Mouse (Mus musculus): ENCODE data around the gene Tmtc1. TPM values are rescaled to one million over a fixed set of nuclear protein-coding genes. Genes with fewer than 3 reads are reported as not detected.

Tmtc1 gene
- polyA plus RNA-seq, 1 experiment, result 0.01 TPM

- no peak overlapping the region for H3K4me3 ChIP-seq
- TF ChIP-seq MYOG (IDR thresholded peaks at IDR 0.05; ENCODE audit: control insufficient read depth in 1 of 3, insufficient read depth in 1 of 3, insufficient read length in 2 of 3, low read depth in 2 of 3), result no peak
- no peak for TF ChIP-seq TCF3 (IDR thresholded peaks at IDR 0.05; ENCODE audit: insufficient read length, low read depth)
- TF ChIP-seq MAX (IDR thresholded peaks at IDR 0.05; ENCODE audit: low read depth), result no peak
- TF ChIP-seq E2F4 (IDR thresholded peaks at IDR 0.05; ENCODE audit: insufficient read depth), result no peak
- TF ChIP-seq CEBPB (IDR thresholded peaks at IDR 0.05; ENCODE audit: insufficient read depth, poor library complexity, severe bottlenecking), result no peak
- no peak for TF ChIP-seq USF1 (IDR thresholded peaks at IDR 0.05; ENCODE audit: low read depth)
- TF ChIP-seq TCF12 (IDR thresholded peaks at IDR 0.05; ENCODE audit: insufficient read depth, poor library complexity, severe bottlenecking), result no peak
- TF ChIP-seq POLR2AphosphoS2 (IDR thresholded peaks at IDR 0.05; ENCODE audit: insufficient read length, low read depth), result no peak
- no peak for TF ChIP-seq SRF (IDR thresholded peaks at IDR 0.05; ENCODE audit: control insufficient read depth, insufficient read length, low read depth)
- TF ChIP-seq REST (IDR thresholded peaks at IDR 0.05; ENCODE audit: insufficient read depth, insufficient read length), result no peak
- TF ChIP-seq MYOD1 (IDR thresholded peaks at IDR 0.05; ENCODE audit: control insufficient read depth in 1 of 3, insufficient read length in 2 of 3, low read depth in 2 of 3), result no peak
- TF ChIP-seq POLR2A (IDR thresholded peaks at IDR 0.05; ENCODE audit: insufficient read length, low read depth), result no peak
- peaks cover 30% of the 10 kb centered on the region for H3K27me3 ChIP-seq (ENCODE audit: control insufficient read depth, insufficient read depth, insufficient read length)
- H3K4me2 ChIP-seq (ENCODE audit: low read depth), result no peak overlapping the region
- no peaks in the 10 kb centered on the region for H3K79me2 ChIP-seq (ENCODE audit: control insufficient read depth, insufficient read depth)
- no peak overlapping the region for H3ac ChIP-seq (ENCODE audit: control insufficient read depth, insufficient read length)
- H3K36me3 ChIP-seq (ENCODE audit: control insufficient read depth, insufficient read depth), result no peaks in the 10 kb centered on the region
Measured at GRCm38 (mm10) chr6:148444796-148445195, 607 bp upstream of the Tmtc1 start.

- Histone ChIP-seq H3K79me2 (ENCODE audit: control insufficient read depth, insufficient read depth) (no peaks in the 10 kb centered on the region), H3ac (ENCODE audit: control insufficient read depth, insufficient read length) (no peak overlapping the region), H3K36me3 (ENCODE audit: control insufficient read depth, insufficient read depth) (no peaks in the 10 kb centered on the region), H3K4me2 (ENCODE audit: low read depth) (no peak overlapping the region), H3K4me3 (no peak overlapping the region), H3K27me3 (ENCODE audit: control insufficient read depth, insufficient read depth, insufficient read length) (peaks cover 30% of the 10 kb centered on the region)
- TF ChIP-seq SRF (IDR thresholded peaks at IDR 0.05; ENCODE audit: control insufficient read depth, insufficient read length, low read depth) (no peak), TCF12 (IDR thresholded peaks at IDR 0.05; ENCODE audit: insufficient read depth, poor library complexity, severe bottlenecking) (no peak), TCF3 (IDR thresholded peaks at IDR 0.05; ENCODE audit: insufficient read length, low read depth) (no peak), CEBPB (IDR thresholded peaks at IDR 0.05; ENCODE audit: insufficient read depth, poor library complexity, severe bottlenecking) (no peak), MYOD1 (IDR thresholded peaks at IDR 0.05; ENCODE audit: control insufficient read depth in 1 of 3, insufficient read length in 2 of 3, low read depth in 2 of 3) (no peak), POLR2A (IDR thresholded peaks at IDR 0.05; ENCODE audit: insufficient read length, low read depth) (no peak)
Measured at GRCm38 (mm10) chr6:148443291-148443725, 881 bp downstream of the Tmtc1 start.

GRCm38 (mm10) chr6:148442671-148443290 is 1.4 kb downstream of the Tmtc1 start:
- H3K4me2 ChIP-seq (ENCODE audit: low read depth), result no peak overlapping the region
- H3K79me2 ChIP-seq (ENCODE audit: control insufficient read depth, insufficient read depth), result no peaks in the 10 kb centered on the region
- H3K36me3 ChIP-seq (ENCODE audit: control insufficient read depth, insufficient read depth), result no peaks in the 10 kb centered on the region
- H3K4me3 ChIP-seq, result no peak overlapping the region
- no peak overlapping the region for H3ac ChIP-seq (ENCODE audit: control insufficient read depth, insufficient read length)
- TF ChIP-seq TCF12 (IDR thresholded peaks at IDR 0.05; ENCODE audit: insufficient read depth, poor library complexity, severe bottlenecking), result no peak
- TF ChIP-seq POLR2A (IDR thresholded peaks at IDR 0.05; ENCODE audit: insufficient read length, low read depth), result no peak
- no peak for TF ChIP-seq MAX (IDR thresholded peaks at IDR 0.05; ENCODE audit: low read depth)
- no peak for TF ChIP-seq MYOG (IDR thresholded peaks at IDR 0.05; ENCODE audit: control insufficient read depth in 1 of 3, insufficient read depth in 1 of 3, insufficient read length in 2 of 3, low read depth in 2 of 3)
- TF ChIP-seq E2F4 (IDR thresholded peaks at IDR 0.05; ENCODE audit: insufficient read depth), result no peak
- no peak for TF ChIP-seq USF1 (IDR thresholded peaks at IDR 0.05; ENCODE audit: low read depth)
- no peak for TF ChIP-seq POLR2AphosphoS2 (IDR thresholded peaks at IDR 0.05; ENCODE audit: insufficient read length, low read depth)
- no peak for TF ChIP-seq REST (IDR thresholded peaks at IDR 0.05; ENCODE audit: insufficient read depth, insufficient read length)
- TF ChIP-seq CEBPB (IDR thresholded peaks at IDR 0.05; ENCODE audit: insufficient read depth, poor library complexity, severe bottlenecking), result no peak
- no peak for TF ChIP-seq MYOD1 (IDR thresholded peaks at IDR 0.05; ENCODE audit: control insufficient read depth in 1 of 3, insufficient read length in 2 of 3, low read depth in 2 of 3)
- no peak for TF ChIP-seq SRF (IDR thresholded peaks at IDR 0.05; ENCODE audit: control insufficient read depth, insufficient read length, low read depth)
- no peak for TF ChIP-seq TCF3 (IDR thresholded peaks at IDR 0.05; ENCODE audit: insufficient read length, low read depth)
- H3K27me3 ChIP-seq (ENCODE audit: control insufficient read depth, insufficient read depth, insufficient read length), result peaks cover 30% of the 10 kb centered on the region

- H3K4me3 ChIP-seq, result no peak overlapping the region
- H3K4me2 ChIP-seq (ENCODE audit: low read depth), result no peak overlapping the region
- TF ChIP-seq POLR2AphosphoS2 (IDR thresholded peaks at IDR 0.05; ENCODE audit: insufficient read length, low read depth), result no peak
- TF ChIP-seq POLR2A (IDR thresholded peaks at IDR 0.05; ENCODE audit: insufficient read length, low read depth), result no peak
- no peak for TF ChIP-seq CEBPB (IDR thresholded peaks at IDR 0.05; ENCODE audit: insufficient read depth, poor library complexity, severe bottlenecking)
- no peak for TF ChIP-seq MAX (IDR thresholded peaks at IDR 0.05; ENCODE audit: low read depth)
- no peak for TF ChIP-seq USF1 (IDR thresholded peaks at IDR 0.05; ENCODE audit: low read depth)
- TF ChIP-seq TCF12 (IDR thresholded peaks at IDR 0.05; ENCODE audit: insufficient read depth, poor library complexity, severe bottlenecking), result no peak
- no peak for TF ChIP-seq TCF3 (IDR thresholded peaks at IDR 0.05; ENCODE audit: insufficient read length, low read depth)
- TF ChIP-seq SRF (IDR thresholded peaks at IDR 0.05; ENCODE audit: control insufficient read depth, insufficient read length, low read depth), result no peak
- TF ChIP-seq MYOD1 (IDR thresholded peaks at IDR 0.05; ENCODE audit: control insufficient read depth in 1 of 3, insufficient read length in 2 of 3, low read depth in 2 of 3), result no peak
- no peak for TF ChIP-seq E2F4 (IDR thresholded peaks at IDR 0.05; ENCODE audit: insufficient read depth)
- no peak for TF ChIP-seq MYOG (IDR thresholded peaks at IDR 0.05; ENCODE audit: control insufficient read depth in 1 of 3, insufficient read depth in 1 of 3, insufficient read length in 2 of 3, low read depth in 2 of 3)
- TF ChIP-seq REST (IDR thresholded peaks at IDR 0.05; ENCODE audit: insufficient read depth, insufficient read length), result no peak
- H3K36me3 ChIP-seq (ENCODE audit: control insufficient read depth, insufficient read depth), result no peaks in the 10 kb centered on the region
- no peaks in the 10 kb centered on the region for H3K79me2 ChIP-seq (ENCODE audit: control insufficient read depth, insufficient read depth)
- H3ac ChIP-seq (ENCODE audit: control insufficient read depth, insufficient read length), result no peak overlapping the region
- peaks cover 30% of the 10 kb centered on the region for H3K27me3 ChIP-seq (ENCODE audit: control insufficient read depth, insufficient read depth, insufficient read length)
Measured at GRCm38 (mm10) chr6:148441871-148442270, 2.3 kb downstream of the Tmtc1 start.

All from myocyte (in vitro differentiated cells).